Mouse (Mus musculus): ENCODE data around the gene Rabgap1l. TPM values are rescaled to one million over a fixed set of nuclear protein-coding genes. Genes with fewer than 3 reads are reported as not detected.
A peak's percentile ranks its signal among the peaks of the same experiment; 100 is the strongest.

The Rabgap1l gene
- polyA plus RNA-seq, 1 experiment from 2014 or later, result 16.7 TPM

DNA sequence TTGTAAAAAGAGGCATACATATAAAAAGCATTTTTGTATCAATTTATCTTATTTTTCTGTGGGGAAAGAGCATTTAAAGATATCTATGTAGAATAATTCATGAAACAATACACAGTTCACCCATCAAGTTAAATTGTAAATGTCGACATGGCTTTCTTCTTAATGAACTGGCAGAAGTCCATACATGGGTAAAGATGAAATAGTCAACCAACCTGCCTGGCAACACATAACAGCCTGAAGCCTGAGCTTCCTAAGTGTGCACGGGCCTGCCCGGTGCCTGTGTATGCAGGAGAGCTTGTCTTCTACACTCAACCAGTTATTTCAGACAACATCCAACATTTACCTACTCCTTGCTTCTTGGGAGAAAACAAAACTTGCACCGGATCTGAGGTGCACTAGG lies 458.2 kb downstream of the Rabgap1l start:
- Histone ChIP-seq H3K27ac (ENCODE audit: low read length) (no peak overlapping the region), H3K27me3 (replicated peaks; ENCODE audit: control insufficient read depth, insufficient read depth, low read length) (no peaks in the 10 kb centered on the region), H3K4me3 (ENCODE audit: low read length) (no peak overlapping the region), H3K9ac (ENCODE audit: low read depth, low read length) (no peak overlapping the region), H3K4me2 (ENCODE audit: low read depth, low read length) (no peak overlapping the region), H3K4me1 (ENCODE audit: control insufficient read depth, insufficient read depth, low read length) (no peaks in the 10 kb centered on the region), H3K36me3 (ENCODE audit: control insufficient read depth, insufficient read depth, low read length) (no peaks in the 10 kb centered on the region), H3K9me3 (ENCODE audit: control insufficient read depth, low read length) (no peaks in the 10 kb centered on the region)
- ATAC-seq, result no peak
- WGBS, result 76% methylated on average over 4 of the region's 4 CpGs

DNA sequence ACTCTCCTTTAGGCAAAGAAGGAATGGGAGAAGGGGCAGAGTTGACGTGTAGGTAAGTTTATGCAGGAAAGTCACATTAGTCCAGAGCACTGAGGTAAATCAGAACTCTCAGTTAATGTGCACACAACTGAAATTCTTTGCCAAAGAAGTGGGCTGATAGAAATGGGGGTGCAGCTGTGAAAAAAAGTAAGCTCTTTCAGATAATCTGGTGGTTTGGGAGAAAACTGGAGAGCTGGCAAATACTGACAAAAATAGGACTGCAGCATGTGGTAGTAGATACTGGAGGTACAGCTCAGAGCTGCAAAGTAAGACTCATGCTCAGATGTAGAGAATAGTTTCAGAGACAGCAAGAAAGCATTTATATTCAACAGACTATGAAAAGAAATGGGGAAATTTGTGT lies 462.2 kb downstream of the Rabgap1l start:
- H3K9me3 ChIP-seq (ENCODE audit: control insufficient read depth, low read length), result no peaks in the 10 kb centered on the region
- H3K4me1 ChIP-seq (ENCODE audit: control insufficient read depth, insufficient read depth, low read length), result no peaks in the 10 kb centered on the region
- no peak overlapping the region for H3K9ac ChIP-seq (ENCODE audit: low read depth, low read length)
- no peak overlapping the region for H3K4me3 ChIP-seq (ENCODE audit: low read length)
- H3K27ac ChIP-seq (ENCODE audit: low read length), result no peak overlapping the region
- 61% methylated on average over 1 of the region's 1 CpGs for WGBS
- no peaks in the 10 kb centered on the region for H3K27me3 ChIP-seq (replicated peaks; ENCODE audit: control insufficient read depth, insufficient read depth, low read length)
- no peaks in the 10 kb centered on the region for H3K36me3 ChIP-seq (ENCODE audit: control insufficient read depth, insufficient read depth, low read length)
- H3K4me2 ChIP-seq (ENCODE audit: low read depth, low read length), result no peak overlapping the region
- ATAC-seq, result no peak

- no peaks in the 10 kb centered on the region for H3K27me3 ChIP-seq (replicated peaks; ENCODE audit: control insufficient read depth, insufficient read depth, low read length)
- H3K36me3 ChIP-seq (ENCODE audit: control insufficient read depth, insufficient read depth, low read length), result no peaks in the 10 kb centered on the region
- H3K4me3 ChIP-seq (ENCODE audit: low read length), result no peak overlapping the region
- no peak overlapping the region for H3K27ac ChIP-seq (ENCODE audit: low read length)
- H3K9ac ChIP-seq (ENCODE audit: low read depth, low read length), result no peak overlapping the region
- no peak for ATAC-seq
- 49% methylated on average over 2 of the region's 2 CpGs for WGBS
- H3K4me2 ChIP-seq (ENCODE audit: low read depth, low read length), result no peak overlapping the region
- H3K9me3 ChIP-seq (ENCODE audit: control insufficient read depth, low read length), result no peaks in the 10 kb centered on the region
- peaks cover 5% of the 10 kb centered on the region for H3K4me1 ChIP-seq (ENCODE audit: control insufficient read depth, insufficient read depth, low read length)
These were observed 462.8 kb downstream of the Rabgap1l start for GRCm38 (mm10) chr1:160330222-160330621.

- no peak overlapping the region for H3K4me2 ChIP-seq (ENCODE audit: low read depth, low read length)
- H3K27ac ChIP-seq (ENCODE audit: low read length), result no peak overlapping the region
- no peak overlapping the region for H3K4me3 ChIP-seq (ENCODE audit: low read length)
- WGBS, result 68% methylated on average over 7 of the region's 7 CpGs
- H3K9me3 ChIP-seq (ENCODE audit: control insufficient read depth, low read length), result no peaks in the 10 kb centered on the region
- no peaks in the 10 kb centered on the region for H3K36me3 ChIP-seq (ENCODE audit: control insufficient read depth, insufficient read depth, low read length)
- no peak overlapping the region for H3K9ac ChIP-seq (ENCODE audit: low read depth, low read length)
- H3K4me1 ChIP-seq (ENCODE audit: control insufficient read depth, insufficient read depth, low read length), result peaks cover 7% of the 10 kb centered on the region
- no peaks in the 10 kb centered on the region for H3K27me3 ChIP-seq (replicated peaks; ENCODE audit: control insufficient read depth, insufficient read depth, low read length)
- ATAC-seq, result no peak
These were observed 463.2 kb downstream of the Rabgap1l start for GRCm38 (mm10) chr1:160329788-160330187.

DNA sequence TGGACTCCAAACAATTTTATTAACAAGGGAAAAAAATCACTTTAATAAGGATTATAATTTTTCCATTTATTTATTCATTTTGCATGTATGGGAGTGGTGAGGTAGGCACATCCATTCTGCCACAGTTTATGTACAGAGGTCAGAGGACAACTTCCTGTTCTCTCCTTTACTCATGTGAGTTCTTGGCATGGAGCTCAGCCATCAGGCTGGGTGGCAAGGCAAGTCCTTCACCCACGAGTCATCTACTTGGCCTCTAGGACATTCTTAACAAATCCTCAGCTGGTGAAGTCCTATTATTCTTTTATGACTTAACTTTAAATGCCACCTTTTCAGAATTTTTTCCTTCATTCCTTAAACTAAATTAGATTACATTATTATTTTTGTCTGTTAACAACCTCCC lies 465.5 kb downstream of the Rabgap1l start:
- Histone ChIP-seq H3K36me3 (ENCODE audit: control insufficient read depth, insufficient read depth, low read length) (no peaks in the 10 kb centered on the region), H3K4me2 (ENCODE audit: low read depth, low read length) (no peak overlapping the region), H3K9ac (ENCODE audit: low read depth, low read length) (no peak overlapping the region), H3K4me1 (ENCODE audit: control insufficient read depth, insufficient read depth, low read length) (peaks cover 7% of the 10 kb centered on the region), H3K4me3 (ENCODE audit: low read length) (no peak overlapping the region), H3K27ac (ENCODE audit: low read length) (no peak overlapping the region), H3K27me3 (replicated peaks; ENCODE audit: control insufficient read depth, insufficient read depth, low read length) (no peaks in the 10 kb centered on the region), H3K9me3 (ENCODE audit: control insufficient read depth, low read length) (no peaks in the 10 kb centered on the region)
- ATAC-seq, result no peak
- WGBS, result 58% methylated on average over 1 of the region's 1 CpGs

- H3K9ac ChIP-seq (ENCODE audit: low read depth, low read length), result no peak overlapping the region
- H3K4me2 ChIP-seq (ENCODE audit: low read depth, low read length), result no peak overlapping the region
- no peaks in the 10 kb centered on the region for H3K27me3 ChIP-seq (replicated peaks; ENCODE audit: control insufficient read depth, insufficient read depth, low read length)
- peaks cover 7% of the 10 kb centered on the region for H3K4me1 ChIP-seq (ENCODE audit: control insufficient read depth, insufficient read depth, low read length)
- peak; percentile 79 for ATAC-seq
- H3K9me3 ChIP-seq (ENCODE audit: control insufficient read depth, low read length), result no peaks in the 10 kb centered on the region
- H3K4me3 ChIP-seq (ENCODE audit: low read length), result no peak overlapping the region
- H3K27ac ChIP-seq (ENCODE audit: low read length), result no peak overlapping the region
- no peaks in the 10 kb centered on the region for H3K36me3 ChIP-seq (ENCODE audit: control insufficient read depth, insufficient read depth, low read length)
- WGBS, result 35% methylated on average over 5 of the region's 5 CpGs
These were observed 467.5 kb downstream of the Rabgap1l start for GRCm38 (mm10) chr1:160325542-160325941.

GRCm38 (mm10) chr1:160320690-160321089 lies 472.3 kb downstream of the Rabgap1l start:
- Histone ChIP-seq H3K4me3 (ENCODE audit: low read length) (no peak overlapping the region), H3K4me2 (ENCODE audit: low read depth, low read length) (no peak overlapping the region), H3K27ac (ENCODE audit: low read length) (no peak overlapping the region), H3K27me3 (replicated peaks; ENCODE audit: control insufficient read depth, insufficient read depth, low read length) (no peaks in the 10 kb centered on the region), H3K9ac (ENCODE audit: low read depth, low read length) (no peak overlapping the region), H3K4me1 (ENCODE audit: control insufficient read depth, insufficient read depth, low read length) (peaks cover 6% of the 10 kb centered on the region), H3K36me3 (ENCODE audit: control insufficient read depth, insufficient read depth, low read length) (no peaks in the 10 kb centered on the region), H3K9me3 (ENCODE audit: control insufficient read depth, low read length) (no peaks in the 10 kb centered on the region)
- no peak for ATAC-seq
- 80% methylated on average over 1 of the region's 1 CpGs for WGBS

GRCm38 (mm10) chr1:160318057-160318725 lies 474.8 kb downstream of the Rabgap1l start:
- Histone ChIP-seq H3K27me3 (replicated peaks; ENCODE audit: control insufficient read depth, insufficient read depth, low read length) (no peaks in the 10 kb centered on the region), H3K9me3 (ENCODE audit: control insufficient read depth, low read length) (no peaks in the 10 kb centered on the region), H3K27ac (ENCODE audit: low read length) (no peak overlapping the region), H3K4me3 (ENCODE audit: low read length) (no peak overlapping the region), H3K36me3 (ENCODE audit: control insufficient read depth, insufficient read depth, low read length) (no peaks in the 10 kb centered on the region), H3K9ac (ENCODE audit: low read depth, low read length) (no peak overlapping the region), H3K4me2 (ENCODE audit: low read depth, low read length) (no peak overlapping the region), H3K4me1 (ENCODE audit: control insufficient read depth, insufficient read depth, low read length) (no peaks in the 10 kb centered on the region)
- WGBS, result 65% methylated on average over 8 of the region's 8 CpGs
- ATAC-seq, result peak; percentile 93

- no peaks in the 10 kb centered on the region for H3K36me3 ChIP-seq (ENCODE audit: control insufficient read depth, insufficient read depth, low read length)
- ATAC-seq, result no peak
- H3K9me3 ChIP-seq (ENCODE audit: control insufficient read depth, low read length), result no peaks in the 10 kb centered on the region
- H3K4me2 ChIP-seq (ENCODE audit: low read depth, low read length), result no peak overlapping the region
- WGBS, result 99% methylated on average over 2 of the region's 2 CpGs
- H3K4me3 ChIP-seq (ENCODE audit: low read length), result no peak overlapping the region
- H3K4me1 ChIP-seq (ENCODE audit: control insufficient read depth, insufficient read depth, low read length), result no peaks in the 10 kb centered on the region
- no peak overlapping the region for H3K27ac ChIP-seq (ENCODE audit: low read length)
- H3K9ac ChIP-seq (ENCODE audit: low read depth, low read length), result no peak overlapping the region
- H3K27me3 ChIP-seq (replicated peaks; ENCODE audit: control insufficient read depth, insufficient read depth, low read length), result no peaks in the 10 kb centered on the region
These were observed 476.8 kb downstream of the Rabgap1l start for GRCm38 (mm10) chr1:160316239-160316638.

DNA sequence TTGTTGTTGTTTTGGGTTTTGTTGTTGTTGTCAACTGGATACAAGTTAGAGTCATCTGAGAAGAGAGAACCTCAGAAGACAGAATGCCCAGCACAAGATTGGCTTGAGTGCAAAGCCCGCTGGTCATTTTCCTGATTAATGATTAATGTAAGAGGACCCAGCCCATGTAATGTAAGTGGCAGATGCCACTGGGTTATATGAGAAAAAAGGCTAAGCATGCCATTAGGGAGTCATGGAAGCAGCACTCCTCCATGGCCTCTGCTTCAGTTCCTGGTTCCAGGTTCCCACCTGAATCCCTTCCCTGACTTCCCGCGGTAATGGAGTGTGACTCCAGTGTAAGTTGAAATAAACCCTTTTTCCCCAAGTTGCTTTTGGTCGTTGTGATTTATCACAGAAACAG lies 480.4 kb downstream of the Rabgap1l start:
- WGBS, result 75% methylated on average over 4 of the region's 4 CpGs
- ATAC-seq, result no peak
- H3K9me3 ChIP-seq (ENCODE audit: control insufficient read depth, low read length), result no peaks in the 10 kb centered on the region
- H3K4me2 ChIP-seq (ENCODE audit: low read depth, low read length), result no peak overlapping the region
- H3K9ac ChIP-seq (ENCODE audit: low read depth, low read length), result no peak overlapping the region
- H3K4me3 ChIP-seq (ENCODE audit: low read length), result no peak overlapping the region
- no peaks in the 10 kb centered on the region for H3K4me1 ChIP-seq (ENCODE audit: control insufficient read depth, insufficient read depth, low read length)
- H3K36me3 ChIP-seq (ENCODE audit: control insufficient read depth, insufficient read depth, low read length), result no peaks in the 10 kb centered on the region
- no peak overlapping the region for H3K27ac ChIP-seq (ENCODE audit: low read length)
- H3K27me3 ChIP-seq (replicated peaks; ENCODE audit: control insufficient read depth, insufficient read depth, low read length), result no peaks in the 10 kb centered on the region
